Mouse (Mus musculus): ENCODE measurements at regions not wholly inside any gene's neighbourhood (a gene's known extent, or its start where the extent isn't known, plus 50 kb on each side); places are given as distances from the start of the nearest gene placed in this dataset.

DNA sequence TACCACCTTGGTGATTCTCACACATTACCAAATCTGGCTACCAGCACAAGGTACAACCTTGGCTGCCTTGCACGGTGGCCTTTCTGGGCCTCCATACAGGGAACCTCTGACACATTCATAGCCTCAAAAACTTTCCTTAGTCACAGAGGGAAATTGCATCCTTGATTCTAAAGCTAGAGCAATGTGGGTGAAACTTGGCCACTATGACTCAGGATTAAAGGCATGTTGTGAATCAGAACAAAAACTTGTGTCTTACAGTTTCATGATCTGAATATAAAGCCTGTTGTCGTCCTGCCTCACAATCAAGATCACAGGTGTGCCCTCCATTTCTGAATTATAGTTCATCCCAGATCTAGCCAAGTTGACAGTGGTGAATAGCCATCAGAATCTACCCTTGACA lies 80.8 kb upstream of the Fshr start:
- 96% methylated on average over 2 of the region's 2 CpGs for WGBS
- H3K4me3 ChIP-seq (replicated peaks) = no peak overlapping the region
- ATAC-seq (ENCODE audit: low FRiP score) = no peak
- H3K4me2 ChIP-seq = no peak overlapping the region
- no peak overlapping the region for H3K27ac ChIP-seq (replicated peaks)
- no peaks in the 10 kb centered on the region for H3K36me3 ChIP-seq
- H3K9ac ChIP-seq (replicated peaks) = no peak overlapping the region
- H3K4me1 ChIP-seq = no peaks in the 10 kb centered on the region
- H3K27me3 ChIP-seq (replicated peaks) = no peaks in the 10 kb centered on the region
- H3K9me3 ChIP-seq (replicated peaks) = 0 out of 2 replicates have a peak, but pooled peaks cover 9% of the 10 kb centered on the region

DNA sequence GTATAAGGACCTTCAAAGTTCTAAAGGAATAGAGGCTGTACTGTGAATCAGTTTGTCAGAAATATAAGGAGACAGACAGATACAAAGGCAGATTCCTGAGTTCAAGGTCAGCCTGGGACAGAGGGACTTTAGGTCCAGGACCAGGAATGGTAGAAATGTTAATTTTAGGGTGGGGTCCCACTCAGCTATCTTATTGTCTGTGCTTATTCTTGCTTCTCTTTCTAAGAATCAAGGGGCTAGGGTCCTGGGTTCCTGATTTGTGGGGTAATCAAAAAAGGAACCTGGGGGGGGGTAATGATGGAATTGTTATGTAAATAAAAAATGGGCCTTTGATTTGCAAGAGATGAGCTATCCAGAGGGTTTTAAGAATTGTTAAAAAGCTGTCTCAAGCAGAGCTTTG lies 71.7 kb upstream of the Fshr start:
- Histone ChIP-seq H3K27me3 (replicated peaks) (no peaks in the 10 kb centered on the region), H3K36me3 (no peaks in the 10 kb centered on the region), H3K27ac (replicated peaks) (no peak overlapping the region), H3K4me3 (replicated peaks) (no peak overlapping the region), H3K9me3 (replicated peaks) (no peaks in the 10 kb centered on the region), H3K4me2 (no peak overlapping the region), H3K9ac (replicated peaks) (no peak overlapping the region), H3K4me1 (no peaks in the 10 kb centered on the region)
- ATAC-seq (ENCODE audit: low FRiP score) = no peak

DNA sequence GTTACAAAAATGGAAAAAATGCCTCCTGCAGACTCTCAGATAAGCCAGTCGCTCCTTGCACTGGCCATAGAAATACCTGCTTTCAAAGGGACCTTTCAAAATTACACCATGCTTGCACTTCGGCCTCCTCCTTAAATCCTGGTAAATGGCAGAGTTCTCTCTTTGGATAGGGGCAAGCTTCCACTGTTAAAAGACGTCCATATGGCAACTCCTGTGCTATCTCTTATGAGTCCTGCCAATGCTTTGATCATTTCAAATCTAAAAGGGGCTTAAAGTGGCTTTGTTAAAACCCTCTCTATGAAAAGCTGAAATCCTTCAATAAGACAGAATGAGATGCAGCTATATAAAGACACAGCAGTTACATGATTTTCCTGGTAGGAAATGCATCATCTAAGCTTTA lies 55.2 kb upstream of the Fshr start:
- ATAC-seq (ENCODE audit: low FRiP score) = no peak
- 76% methylated on average over 3 of the region's 3 CpGs for WGBS
- Histone ChIP-seq H3K9me3 (replicated peaks) (no peaks in the 10 kb centered on the region), H3K4me2 (no peak overlapping the region), H3K4me1 (no peaks in the 10 kb centered on the region), H3K4me3 (replicated peaks) (no peak overlapping the region), H3K36me3 (no peaks in the 10 kb centered on the region), H3K27ac (replicated peaks) (no peak overlapping the region), H3K9ac (replicated peaks) (no peak overlapping the region), H3K27me3 (replicated peaks) (no peaks in the 10 kb centered on the region)

DNA sequence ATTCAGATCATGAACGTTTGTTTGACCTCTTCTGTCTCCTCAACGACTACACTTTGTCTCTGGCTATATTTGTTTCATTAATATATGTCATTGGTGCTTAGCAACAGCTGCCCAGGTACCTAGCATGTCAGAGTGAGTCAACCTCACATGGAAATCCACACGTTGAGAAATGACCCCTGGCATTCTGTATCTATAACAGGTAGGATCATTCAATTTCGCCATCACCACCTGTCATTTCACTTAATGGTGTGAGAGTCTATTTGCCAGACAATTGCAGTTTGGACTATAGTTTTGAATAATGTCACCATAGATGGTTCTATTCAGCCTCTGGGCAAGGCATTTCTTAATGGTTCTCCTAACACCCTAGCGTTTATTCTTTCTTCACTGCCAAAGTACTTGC lies 50.3 kb upstream of the Fshr start:
- Histone ChIP-seq H3K9ac (replicated peaks) (no peak overlapping the region), H3K4me3 (replicated peaks) (no peak overlapping the region), H3K9me3 (replicated peaks) (no peaks in the 10 kb centered on the region), H3K4me2 (no peak overlapping the region), H3K36me3 (no peaks in the 10 kb centered on the region), H3K27me3 (replicated peaks) (no peaks in the 10 kb centered on the region), H3K4me1 (no peaks in the 10 kb centered on the region), H3K27ac (replicated peaks) (no peak overlapping the region)
- 77% methylated on average over 5 of the region's 5 CpGs for WGBS
- ATAC-seq (ENCODE audit: low FRiP score) = no peak
